Comparison of ENCODE assay signal across 8 mouse cellular contexts in the genomic region with DNA sequence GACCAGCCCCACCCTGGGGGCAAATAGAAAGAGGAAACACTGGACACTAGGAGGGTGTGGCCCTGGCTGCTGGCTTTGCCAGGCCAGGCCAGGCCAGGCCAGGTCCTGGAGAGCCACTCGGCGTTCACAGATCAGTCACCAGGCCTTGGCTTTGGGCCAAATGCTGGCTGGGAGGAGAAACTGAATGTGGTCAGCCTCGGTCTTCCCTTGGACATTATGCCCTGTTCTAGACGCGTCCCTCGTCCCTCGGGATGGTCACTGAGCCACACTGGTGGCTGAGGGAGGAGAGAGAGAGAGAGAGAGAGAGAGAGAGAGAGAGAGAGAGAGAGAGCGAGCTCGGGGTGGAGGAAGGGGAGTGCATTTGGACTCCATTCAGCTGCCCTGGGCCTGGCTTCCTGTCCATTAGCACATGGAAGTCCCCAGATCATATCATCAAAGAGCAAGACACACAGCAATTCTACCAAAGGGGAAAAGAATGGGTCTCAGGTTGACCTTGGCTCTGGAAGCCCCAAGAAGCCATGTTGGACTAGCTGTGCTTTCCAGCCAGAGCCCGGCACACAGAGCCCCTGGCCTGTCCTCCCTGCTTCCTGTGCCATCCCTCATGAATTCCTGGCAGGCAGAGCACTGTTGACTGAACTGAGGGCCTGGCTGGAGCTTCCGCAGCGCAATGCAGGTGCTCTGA. TPM values are rescaled to one million over a fixed set of nuclear protein-coding genes. Genes with fewer than 3 reads are reported as not detected.
DNase-seq lines count a peak whose midpoint lies in the region; ATAC-seq lines count a peak whose summit lies in the region.

No protein-coding gene starts in this region.

- H3K4me1 ChIP-seq in hindbrain, embryonic 16.5 days (ENCODE audit: control insufficient read depth, insufficient read depth, low read depth, low read length) = peaks cover 12% of the 10 kb centered on the region; the same call in 1 of the 2 replicates
- peaks cover 16% of the 10 kb centered on the region for H3K4me1 ChIP-seq in hindbrain, embryonic 13.5 days (replicated peaks)

- H3K27me3 ChIP-seq in hindbrain, embryonic 16.5 days (replicated peaks; ENCODE audit: control insufficient read depth, insufficient read depth, low read length) = no peaks in the 10 kb centered on the region
- H3K27me3 ChIP-seq in hindbrain, embryonic 13.5 days = no peaks in the 10 kb centered on the region

- no peaks in the 10 kb centered on the region for H3K36me3 ChIP-seq in hindbrain, embryonic 16.5 days (ENCODE audit: control insufficient read depth, insufficient read depth, low read length)
- H3K36me3 ChIP-seq in hindbrain, embryonic 13.5 days = no peaks in the 10 kb centered on the region

- H3K4me3 ChIP-seq in hindbrain, embryonic 16.5 days (ENCODE audit: low read length) = no peak overlapping the region
- H3K4me3 ChIP-seq in hindbrain, embryonic 13.5 days = no peak overlapping the region

- H3K9ac ChIP-seq in hindbrain, embryonic 16.5 days (ENCODE audit: low read depth, low read length) = no peak overlapping the region
- no peak overlapping the region for H3K9ac ChIP-seq in hindbrain, embryonic 13.5 days

- 57% methylated on average over 12 of the region's 12 CpGs for WGBS in hindbrain, embryonic 16.5 days
- 71% methylated on average over 12 of the region's 12 CpGs for WGBS in hindbrain, embryonic 13.5 days

- no peak for ATAC-seq in hindbrain, embryonic 16.5 days
- ATAC-seq in hindbrain, embryonic 13.5 days (ENCODE audit: low FRiP score) = no peak
- peak; percentile 46 for ATAC-seq in granulocyte monocyte progenitor cell, adult 5-6 weeks (replicated peaks; ENCODE audit: poor library complexity, severe bottlenecking)
- no peak for ATAC-seq in erythroblast, adult 5-6 weeks (replicated peaks; ENCODE audit: low FRiP score, poor library complexity, severe bottlenecking)

- no peaks in the 10 kb centered on the region; the same call in 1 of the 2 replicates for H3K9me3 ChIP-seq in hindbrain, embryonic 16.5 days (ENCODE audit: control insufficient read depth, low read length)
- H3K9me3 ChIP-seq in hindbrain, embryonic 13.5 days = no peaks in the 10 kb centered on the region

- H3K27ac ChIP-seq in hindbrain, embryonic 16.5 days (ENCODE audit: low read depth, low read length) = 0 out of 2 replicates have a peak overlapping the region, but pooled peaks have one; percentile 18
- no peak overlapping the region for H3K27ac ChIP-seq in hindbrain, embryonic 13.5 days

- DNase-seq in adrenal gland, postnatal 25 days = peak; percentile 91
- peak; percentile 88 for DNase-seq in kidney, adult 9 months
- peak; percentile 81 for DNase-seq in lung, postnatal 14 days
- DNase-seq in yolk sac, embryonic 10.5 days (ENCODE audit: low spot score) = no peak

- no peak overlapping the region for H3K4me2 ChIP-seq in hindbrain, embryonic 16.5 days (ENCODE audit: low read length)
- no peak overlapping the region for H3K4me2 ChIP-seq in hindbrain, embryonic 13.5 days

RNA-seq across cellular contexts. Expression of gene Tgm2, which starts 24.4 kb away (rescaled TPM):
- 7.9 and 11.4 TPM in 2 replicates for polyA plus RNA-seq in hindbrain, embryonic 16.5 days (2015; fragmentation: Nextera tagmentation; extraction: Ambion mirVana)
- polyA plus RNA-seq in hindbrain, embryonic 13.5 days (2015; fragmentation: Nextera tagmentation; extraction: Ambion mirVana) = 10.1 TPM in 2 replicates
- 33.4 and 33.5 TPM in 2 replicates for total RNA-seq in adrenal gland, postnatal 25 days (2021)
- not detected in 2 replicates for total RNA-seq in granulocyte monocyte progenitor cell, adult 5-6 weeks (2014; fragmentation: Nextera tagmentation)
- total RNA-seq in granulocyte monocyte progenitor cell, adult 5-6 weeks (2017) = 0.04 and 0.21 TPM in 2 replicates
- total RNA-seq in erythroblast, adult 5-6 weeks (2015; ENCODE audit: low replicate concordance) = 2.1 and 3.8 TPM in 2 replicates
- total RNA-seq in erythroblast, adult 5-6 weeks (2017; ENCODE audit: low replicate concordance) = 6.6 and 9.6 TPM in 2 replicates
